Comparison of ENCODE assay signal across 11 mouse cellular contexts in genomic region chr4:132428022-132428542, GRCm38 (mm10). TPM values are rescaled to one million over a fixed set of nuclear protein-coding genes. Genes with fewer than 3 reads are reported as not detected.
DNase-seq lines count a peak whose midpoint lies in the region; ATAC-seq lines count a peak whose summit lies in the region.
"Had no signal": no experiment of that assay in that cellular context is flagged by ENCODE, and none has a peak within 500 bp of the region (broad histone marks: within the 10 kb centered on the region; RNA-seq: fewer than 3 reads in every experiment).

No protein-coding gene starts in this region.

- peaks cover 68% of the 10 kb centered on the region for H3K4me1 ChIP-seq in erythroblast, embryonic 14.5 days (ENCODE audit: control insufficient read depth)
- H3K4me1 ChIP-seq in liver, embryonic 12.5 days, result peaks cover 60% of the 10 kb centered on the region
- H3K4me1 ChIP-seq: midbrain, embryonic 12.5 days had no signal

- peaks cover 28% of the 10 kb centered on the region for H3K27me3 ChIP-seq in erythroblast, embryonic 14.5 days (ENCODE audit: control insufficient read depth)
- peaks cover 16% of the 10 kb centered on the region; the same call in 1 of the 2 replicates for H3K27me3 ChIP-seq in liver, embryonic 12.5 days (replicated peaks)
- H3K27me3 ChIP-seq: midbrain, embryonic 12.5 days had no signal

- H3K36me3 ChIP-seq in erythroblast, embryonic 14.5 days (ENCODE audit: control insufficient read depth), result peaks cover 3% of the 10 kb centered on the region; the same call in 1 of the 2 replicates
- no peaks in the 10 kb centered on the region for H3K36me3 ChIP-seq in liver, embryonic 12.5 days
- H3K36me3 ChIP-seq: midbrain, embryonic 12.5 days had no signal

- H3K4me2 ChIP-seq in liver, embryonic 12.5 days, result peak overlapping the region; percentile 60
- H3K4me2 ChIP-seq: midbrain, embryonic 12.5 days had no signal

- WGBS in liver, embryonic 12.5 days (ENCODE audit: insufficient replicate concordance), result 7% methylated on average over 9 of the region's 9 CpGs

- peak overlapping the region; percentile 90 for H3K27ac ChIP-seq in liver, embryonic 12.5 days
- H3K27ac ChIP-seq: midbrain, embryonic 12.5 days had no signal

- H3K9me3 ChIP-seq in erythroblast, embryonic 14.5 days (ENCODE audit: control insufficient read depth, low read length), result peaks cover 5% of the 10 kb centered on the region
- H3K9me3 ChIP-seq in liver, embryonic 12.5 days (replicated peaks), result no peaks in the 10 kb centered on the region
- H3K9me3 ChIP-seq: midbrain, embryonic 12.5 days had no signal

- peak overlapping the region; percentile 44; the same call in 1 of the 2 replicates for H3K9ac ChIP-seq in liver, embryonic 12.5 days
- H3K9ac ChIP-seq: midbrain, embryonic 12.5 days had no signal

- intact Hi-C loops in gastrocnemius, postnatal 36 days (cut with DNase I), result no loop called here

- H3K4me3 ChIP-seq in erythroblast, embryonic 14.5 days (replicated peaks), result peak overlapping the region; percentile 39
- H3K4me3 ChIP-seq in liver, embryonic 12.5 days, result peak overlapping the region; percentile 0
- H3K4me3 ChIP-seq: midbrain, embryonic 12.5 days had no signal

- DNase-seq in ovary, adult 18-20 months (ENCODE audit: low spot score), result peak; percentile 48
- no peak for DNase-seq in ovary, postnatal 14 days (ENCODE audit: low spot score)
- DNase-seq in testis, postnatal 10 days (ENCODE audit: low spot score), result peak; percentile 49
- no peak for DNase-seq in gastrocnemius, postnatal 36 days
- DNase-seq in thymus, postnatal 14 days, result no peak
- no peak for DNase-seq in urinary bladder, postnatal 25 days (ENCODE audit: low spot score)

- peak; percentile 99 for ATAC-seq in liver, embryonic 12.5 days
- ATAC-seq: forebrain, embryonic 16.5 days; inflammation-experienced regulatory T-cells, adult 6 months had no signal

RNA-seq across cellular contexts. Expression of gene Phactr4, which starts 5.8 kb away (rescaled TPM):
- polyA plus RNA-seq in erythroblast, embryonic 14.5 days (2012), result 0.52 and 0.57 TPM in 2 replicates
- polyA plus RNA-seq in liver, embryonic 12.5 days (2016; fragmentation: Nextera tagmentation; extraction: Ambion mirVana), result 14.4 and 14.5 TPM in 2 replicates
- 10 to 100 TPM; 10.6 to 11.4 TPM for total RNA-seq in gastrocnemius, postnatal 36 days (2021)

RNA-seq across cellular contexts. Expression of gene Med18, which starts 35.6 kb away (rescaled TPM):
- 0.37 and 0.49 TPM in 2 replicates for polyA plus RNA-seq in erythroblast, embryonic 14.5 days (2012)
- polyA plus RNA-seq in liver, embryonic 12.5 days (2016; fragmentation: Nextera tagmentation; extraction: Ambion mirVana), result 19.4 and 21.2 TPM in 2 replicates
- total RNA-seq in gastrocnemius, postnatal 36 days (2021), result 1 to 10 TPM; 2.5 to 3.5 TPM

Comparison
In these comparisons a context has a peak if more than half of its experiments do, and no peak if none do; other contexts are left out.
1. DNase-seq: peak in ovary, adult 18-20 months (single experiment) and testis, postnatal 10 days (single experiment); none in ovary, postnatal 14 days (single experiment), gastrocnemius, postnatal 36 days (0 of 2), thymus, postnatal 14 days (single experiment) and urinary bladder, postnatal 25 days (single experiment).
2. RNA of gene Med18, which starts 35.6 kb away (polyA plus RNA-seq): 19.4 to 21.2 TPM in liver, embryonic 12.5 days; 0.37 to 0.49 TPM in erythroblast, embryonic 14.5 days; every median in the first group is over 10 times any median in the second.